In genomic region chr5:139166781-139167361, GRCm38 (mm10) we compare ENCODE assay signal across 13 mouse cellular contexts. TPM values are rescaled to one million over a fixed set of nuclear protein-coding genes. Genes with fewer than 3 reads are reported as not detected.
DNase-seq lines count a peak whose midpoint lies in the region; ATAC-seq and TF ChIP-seq lines count a peak whose summit lies in the region.
"Had no signal": no experiment of that assay in that cellular context is flagged by ENCODE, and none has a peak within 500 bp of the region (broad histone marks: within the 10 kb centered on the region; RNA-seq: fewer than 3 reads in every experiment).

No protein-coding gene starts in this region.

- no peak for TF ChIP-seq CTCF in E14TG2a.4 (conservative IDR thresholded peaks at IDR 0.05; ENCODE audit: low read length)

- no peaks in the 10 kb centered on the region for H3K27me3 ChIP-seq in E14TG2a.4 (ENCODE audit: insufficient read depth, low read length)
- no peaks in the 10 kb centered on the region for H3K27me3 ChIP-seq in hindbrain, embryonic 16.5 days (replicated peaks; ENCODE audit: control insufficient read depth, insufficient read depth, low read length)
- H3K27me3 ChIP-seq in midbrain, embryonic 11.5 days (ENCODE audit: control insufficient read depth, insufficient read depth, low read length) = no peaks in the 10 kb centered on the region
- H3K27me3 ChIP-seq: neural tube, embryonic 12.5 days had no signal

- DNase-seq in CD4-positive, CD25-positive, alpha-beta regulatory T cell, adult 2 months (ENCODE audit: low read depth, low spot score) = peak; percentile 83
- peak; percentile 18 for DNase-seq in liver
- DNase-seq in spleen, postnatal 36 days (ENCODE audit: low spot score in 2 of 2) = peak; percentile 46 to 47
- DNase-seq in urinary bladder, postnatal 25 days (ENCODE audit: low spot score) = no peak
- no peak for DNase-seq in midbrain, embryonic 11.5 days (ENCODE audit: low spot score, missing footprints)
- DNase-seq: embryo, embryonic 11 days; layer of hippocampus, adult 9-11 months; lung, embryonic 14.5 days; right cerebral cortex, postnatal 14 days had no signal

- no peaks in the 10 kb centered on the region for H3K9me3 ChIP-seq in E14TG2a.4 (ENCODE audit: low read length)
- H3K9me3 ChIP-seq in hindbrain, embryonic 16.5 days (ENCODE audit: control insufficient read depth, low read length) = no peaks in the 10 kb centered on the region
- H3K9me3 ChIP-seq in midbrain, embryonic 11.5 days (ENCODE audit: control insufficient read depth, low read length) = no peaks in the 10 kb centered on the region
- H3K9me3 ChIP-seq: neural tube, embryonic 12.5 days had no signal

- H3K27ac ChIP-seq in hindbrain, embryonic 16.5 days (ENCODE audit: low read depth, low read length) = no peak overlapping the region
- H3K27ac ChIP-seq in midbrain, embryonic 11.5 days (ENCODE audit: low read depth, low read length) = no peak overlapping the region
- H3K27ac ChIP-seq: hindbrain, postnatal 0 days; neural tube, embryonic 12.5 days had no signal

- H3K4me2 ChIP-seq in hindbrain, embryonic 16.5 days (ENCODE audit: low read length) = no peak overlapping the region
- no peak overlapping the region for H3K4me2 ChIP-seq in midbrain, embryonic 11.5 days
- H3K4me2 ChIP-seq: lung, embryonic 14.5 days; neural tube, embryonic 12.5 days had no signal

- no peak for ATAC-seq in hindbrain, embryonic 16.5 days
- no peak for ATAC-seq in midbrain, embryonic 11.5 days (ENCODE audit: low FRiP score)
- ATAC-seq: hindbrain, postnatal 0 days had no signal

- no peak overlapping the region for H3K9ac ChIP-seq in hindbrain, embryonic 16.5 days (ENCODE audit: low read depth, low read length)
- no peak overlapping the region for H3K9ac ChIP-seq in midbrain, embryonic 11.5 days (ENCODE audit: low read length)
- H3K9ac ChIP-seq: lung, embryonic 14.5 days; neural tube, embryonic 12.5 days had no signal

- H3K36me3 ChIP-seq in E14TG2a.4 (ENCODE audit: insufficient read depth, low read length) = peaks cover 89% of the 10 kb centered on the region
- peaks cover 19% of the 10 kb centered on the region for H3K36me3 ChIP-seq in hindbrain, embryonic 16.5 days (ENCODE audit: control insufficient read depth, insufficient read depth, low read length)
- peaks cover 12% of the 10 kb centered on the region for H3K36me3 ChIP-seq in midbrain, embryonic 11.5 days (ENCODE audit: control insufficient read depth, insufficient read depth, low read length)

- peaks cover 66% of the 10 kb centered on the region for H3K4me1 ChIP-seq in E14TG2a.4 (replicated peaks; ENCODE audit: low read depth, low read length)
- H3K4me1 ChIP-seq in hindbrain, embryonic 16.5 days (ENCODE audit: control insufficient read depth, insufficient read depth, low read depth, low read length) = no peaks in the 10 kb centered on the region
- no peaks in the 10 kb centered on the region for H3K4me1 ChIP-seq in midbrain, embryonic 11.5 days (ENCODE audit: control insufficient read depth, insufficient read depth, low read length)
- H3K4me1 ChIP-seq: neural tube, embryonic 12.5 days had no signal

- 92% methylated on average over 6 of the region's 6 CpGs for WGBS in hindbrain, embryonic 16.5 days
- WGBS in midbrain, embryonic 11.5 days = 93% methylated on average over 6 of the region's 6 CpGs

- H3K4me3 ChIP-seq in E14TG2a.4 (replicated peaks; ENCODE audit: low read length) = peak overlapping the region; percentile 27
- H3K4me3 ChIP-seq in hindbrain, embryonic 16.5 days (ENCODE audit: low read length) = no peak overlapping the region
- H3K4me3 ChIP-seq in midbrain, embryonic 11.5 days (ENCODE audit: low read depth, low read length) = no peak overlapping the region
- H3K4me3 ChIP-seq: neural tube, embryonic 12.5 days had no signal

RNA-seq across cellular contexts. Expression of gene Dnaaf5, which starts 16.8 kb away (rescaled TPM):
- 2.6 and 5.1 TPM in 2 replicates for polyA plus RNA-seq in hindbrain, embryonic 16.5 days (2015; fragmentation: Nextera tagmentation; extraction: Ambion mirVana)
- polyA plus RNA-seq in midbrain, embryonic 11.5 days (2014; fragmentation: Nextera tagmentation; extraction: Ambion mirVana) = 5.2 and 5.3 TPM in 2 replicates

RNA-seq across cellular contexts. Expression of gene Prkar1b, which starts 17.1 kb away (rescaled TPM):
- polyA plus RNA-seq in hindbrain, embryonic 16.5 days (2015; fragmentation: Nextera tagmentation; extraction: Ambion mirVana) = 332 and 333 TPM in 2 replicates
- 19.5 and 20.2 TPM in 2 replicates for polyA plus RNA-seq in midbrain, embryonic 11.5 days (2014; fragmentation: Nextera tagmentation; extraction: Ambion mirVana)

RNA-seq across cellular contexts. Expression of gene Sun1, which starts 33.6 kb away (rescaled TPM):
- 40.9 and 44.7 TPM in 2 replicates for polyA plus RNA-seq in hindbrain, embryonic 16.5 days (2015; fragmentation: Nextera tagmentation; extraction: Ambion mirVana)
- 41.9 and 44.6 TPM in 2 replicates for polyA plus RNA-seq in midbrain, embryonic 11.5 days (2014; fragmentation: Nextera tagmentation; extraction: Ambion mirVana)

Comparison
In these comparisons a context has a peak if more than half of its experiments do, and no peak if none do; other contexts are left out.
1. DNase-seq: peak in CD4-positive, CD25-positive, alpha-beta regulatory T cell, adult 2 months (single experiment), liver (single experiment) and spleen, postnatal 36 days (2 of 2); none in urinary bladder, postnatal 25 days (single experiment) and midbrain, embryonic 11.5 days (single experiment).
2. RNA of gene Prkar1b, which starts 17.1 kb away (polyA plus RNA-seq): 332 to 333 TPM in hindbrain, embryonic 16.5 days; 19.5 to 20.2 TPM in midbrain, embryonic 11.5 days; every median in the first group is over 10 times any median in the second.